Mouse (Mus musculus): ENCODE data around the gene Ccr3. TPM values are rescaled to one million over a fixed set of nuclear protein-coding genes. Genes with fewer than 3 reads are reported as not detected.
"Not testable (repeated sequence)": the region's sequence is repeated elsewhere in the genome, so short reads cannot be mapped to it uniquely, and the experiment has no call there.

Ccr3 gene
- polyA plus RNA-seq (2017; shearing (Covaris generic)) = 1 to 10 TPM; 1.6 to 2.2 TPM

GRCm38 (mm10) chr9:124021672-124022071 is at the start of gene Ccr3:
TSS of gene Ccr3 (plus strand) at chr9:124021972.
- no peak for ATAC-seq

- ATAC-seq = no peak
Measured at GRCm38 (mm10) chr9:123975630-123976029, 46.1 kb upstream of the Ccr3 start.

- ATAC-seq = no peak
Measured at GRCm38 (mm10) chr9:123976876-123977663, 44.7 kb upstream of the Ccr3 start.

- no peak for ATAC-seq
Measured at GRCm38 (mm10) chr9:123978308-123978707, 43.5 kb upstream of the Ccr3 start, which contains the start of gene Ccr1l1. TSS of gene Ccr1l1 (minus strand) at chr9:123978408.

GRCm38 (mm10) chr9:123980858-123981475 is 40.8 kb upstream of the Ccr3 start:
- not testable (repeated sequence) for ATAC-seq

- ATAC-seq = no peak
Measured at GRCm38 (mm10) chr9:123981909-123982308, 39.9 kb upstream of the Ccr3 start.

GRCm38 (mm10) chr9:123982720-123983119 is 39.1 kb upstream of the Ccr3 start:
- ATAC-seq = no peak

- no peak for ATAC-seq
Measured at GRCm38 (mm10) chr9:123984943-123985342, 36.8 kb upstream of the Ccr3 start.

GRCm38 (mm10) chr9:123986217-123986616 is 35.6 kb upstream of the Ccr3 start:
- ATAC-seq = peak; percentile 70

- peak; percentile 73 for ATAC-seq
Measured at GRCm38 (mm10) chr9:123989671-123990070, 32.1 kb upstream of the Ccr3 start.

GRCm38 (mm10) chr9:123991312-123991906 is 30.4 kb upstream of the Ccr3 start:
- ATAC-seq = no peak

- no peak for ATAC-seq
Measured at GRCm38 (mm10) chr9:123997719-123998118, 24.1 kb upstream of the Ccr3 start.

- no peak for ATAC-seq
Measured at GRCm38 (mm10) chr9:123999784-124000183, 22.0 kb upstream of the Ccr3 start.

GRCm38 (mm10) chr9:124012691-124013090 is 9.1 kb upstream of the Ccr3 start:
- no peak for ATAC-seq

- no peak for ATAC-seq
Measured at GRCm38 (mm10) chr9:124013270-124013669, 8.5 kb upstream of the Ccr3 start.

- ATAC-seq = no peak
Measured at GRCm38 (mm10) chr9:124014985-124015652, 6.7 kb upstream of the Ccr3 start.

GRCm38 (mm10) chr9:124016048-124016447 is 5.7 kb upstream of the Ccr3 start:
- no peak for ATAC-seq

GRCm38 (mm10) chr9:124019887-124020286 is 1.9 kb upstream of the Ccr3 start:
- ATAC-seq = no peak

- no peak for ATAC-seq
Measured at GRCm38 (mm10) chr9:124033345-124033744, 11.6 kb downstream of the Ccr3 start.

- no peak for ATAC-seq
Measured at GRCm38 (mm10) chr9:124037707-124038106, 15.9 kb downstream of the Ccr3 start.

- no peak for ATAC-seq
Measured at GRCm38 (mm10) chr9:124038158-124038582, 16.4 kb downstream of the Ccr3 start.

- ATAC-seq = peak; percentile 98
Measured at GRCm38 (mm10) chr9:124038949-124039348, 17.2 kb downstream of the Ccr3 start.

- ATAC-seq = no peak
Measured at GRCm38 (mm10) chr9:124040932-124041331, 19.2 kb downstream of the Ccr3 start.

Measured in activated CD4-positive, CD25-positive, alpha-beta regulatory T cell, adult 4 months (primary cell).